Mouse (Mus musculus) heart, postnatal 4 days (tissue): ENCODE data around the gene Amz2. TPM values are rescaled to one million over a fixed set of nuclear protein-coding genes. Genes with fewer than 3 reads are reported as not detected.
A peak's percentile ranks its signal among the peaks of the same experiment; 100 is the strongest.

Source experiments
- DNase-seq: peaks from one replicate; pipeline ENCODE4 v3.0.0; 2021
- total RNA-seq, 2 experiments: library from RNA; stranded (reverse); gene quantifications; 2 replicates each; pipeline ENCODE4 v1.2.3; 2021

Amz2 gene
- total RNA-seq, 2 experiments from 2014 or later = 46.9 to 49.4 TPM

DNA sequence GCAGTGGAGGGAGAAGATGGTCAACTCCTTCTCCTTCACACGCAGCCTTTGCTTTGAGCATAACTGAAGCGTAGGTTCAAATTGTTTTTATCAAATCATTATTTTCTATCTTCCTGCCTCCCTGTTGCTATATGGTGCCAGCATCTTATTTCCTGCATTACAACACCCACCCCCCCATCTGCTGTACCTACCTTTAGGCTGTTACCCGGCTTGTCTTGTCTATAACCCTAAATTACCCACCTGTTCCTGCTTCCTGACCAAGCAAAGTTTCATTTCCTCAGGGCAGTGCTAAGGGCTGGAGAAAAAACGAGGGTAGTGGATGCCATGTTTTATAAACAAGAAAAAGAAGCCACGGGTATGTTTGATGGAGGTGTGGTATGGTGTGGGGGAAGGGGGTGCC is 4.5 kb upstream of the Amz2 start:
- DNase-seq = no peak

DNA sequence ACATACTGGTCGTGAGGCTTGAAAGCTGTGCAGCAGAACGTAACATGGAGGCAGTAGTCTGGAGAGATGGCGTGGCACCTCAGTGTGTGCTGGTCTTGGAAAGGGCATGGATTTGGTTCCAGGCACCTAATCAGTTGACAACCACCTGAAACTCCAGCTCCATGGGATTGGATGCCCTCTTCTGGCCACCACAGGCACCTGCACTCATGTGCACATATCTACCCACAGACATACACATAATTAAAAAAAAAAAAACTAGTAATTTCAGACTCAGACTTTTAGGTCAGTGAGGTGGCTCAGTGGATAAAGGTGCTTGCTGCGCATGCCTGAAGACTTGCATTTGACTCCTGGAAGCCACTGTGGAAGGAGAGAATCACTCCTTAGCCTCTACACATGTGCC is 3.5 kb upstream of the Amz2 start:
- no peak for DNase-seq

DNA sequence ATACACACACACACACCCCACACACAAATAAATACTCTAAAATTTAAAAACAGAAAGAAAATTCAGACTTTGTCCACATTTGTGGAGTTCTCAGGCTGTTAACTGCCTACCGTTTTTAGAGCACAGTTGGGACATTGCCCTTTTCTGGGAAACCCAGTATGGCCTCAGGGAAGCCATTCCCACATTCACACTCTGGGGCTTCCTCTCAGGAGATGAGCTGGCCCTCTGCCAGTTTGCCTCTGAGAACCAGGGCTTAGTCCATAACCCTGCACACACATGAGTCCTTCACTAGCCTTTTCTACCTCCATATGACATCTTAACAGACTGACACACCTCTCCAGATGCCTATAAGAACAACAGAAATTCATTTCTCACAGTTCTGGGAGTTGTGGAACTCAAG is 2.5 kb upstream of the Amz2 start:
- DNase-seq = peak; percentile 28

DNA sequence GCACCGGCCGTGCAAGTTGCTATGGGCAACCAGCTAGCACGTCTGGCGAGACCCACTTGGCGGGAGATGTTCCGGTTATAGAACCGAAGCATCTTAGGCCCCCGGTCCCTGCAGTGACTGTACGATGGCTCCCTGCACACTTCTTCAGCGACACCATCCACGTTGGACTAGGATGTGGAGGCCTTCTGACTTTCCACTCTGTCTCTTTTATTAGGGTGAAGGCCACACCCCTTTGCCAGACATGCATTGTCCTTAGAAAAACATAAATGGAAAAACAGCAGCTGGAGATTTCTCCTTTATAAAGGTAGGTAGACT is 483 bp downstream of the Amz2 start:
- no peak for DNase-seq

DNA sequence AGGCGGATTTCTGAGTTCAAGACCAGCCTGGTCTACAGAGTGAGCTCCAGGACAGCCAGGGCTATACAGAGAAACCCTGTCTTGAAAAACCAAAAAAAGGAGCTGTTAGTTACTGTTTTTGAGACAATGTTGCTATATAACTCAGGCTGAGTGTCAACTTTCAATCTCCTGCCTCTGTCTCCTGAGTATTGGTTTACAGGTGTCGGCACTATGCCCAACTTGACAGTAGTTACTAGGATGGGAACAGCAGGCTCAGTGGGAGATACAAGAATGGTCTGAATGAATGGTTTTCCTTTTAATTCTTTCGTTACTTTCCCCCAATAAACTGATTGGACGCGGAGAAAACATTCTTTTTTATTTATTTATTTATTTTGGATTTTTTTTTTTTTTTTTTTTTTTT is 1.6 kb downstream of the Amz2 start:
- no peak for DNase-seq

DNA sequence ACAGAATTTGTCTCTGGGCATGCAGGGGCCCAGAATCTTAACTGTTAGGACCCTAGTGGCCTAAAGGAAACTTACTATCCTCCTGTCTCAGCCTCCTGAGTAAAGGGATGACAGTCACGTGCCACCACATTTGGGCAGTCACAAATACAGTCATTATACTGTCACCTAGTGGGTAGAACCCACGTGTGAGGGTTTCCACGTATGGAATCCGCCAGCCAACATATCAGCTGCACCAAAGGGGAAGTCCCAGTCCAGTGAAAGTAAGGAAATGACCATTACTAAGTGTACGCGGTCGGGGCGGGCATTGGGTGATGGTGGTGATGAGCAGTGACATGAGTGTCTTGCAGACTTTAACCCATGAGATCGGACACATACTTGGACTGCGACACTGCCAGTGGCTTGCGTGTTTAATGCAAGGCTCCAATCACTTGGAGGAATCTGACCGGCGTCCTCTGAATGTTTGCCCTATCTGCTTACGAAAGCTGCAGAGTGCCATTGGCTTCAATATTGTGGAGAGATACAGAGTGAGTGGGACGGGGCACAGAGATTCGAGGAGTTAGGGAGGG is 8.6 kb downstream of the Amz2 start:
- no peak for DNase-seq

DNA sequence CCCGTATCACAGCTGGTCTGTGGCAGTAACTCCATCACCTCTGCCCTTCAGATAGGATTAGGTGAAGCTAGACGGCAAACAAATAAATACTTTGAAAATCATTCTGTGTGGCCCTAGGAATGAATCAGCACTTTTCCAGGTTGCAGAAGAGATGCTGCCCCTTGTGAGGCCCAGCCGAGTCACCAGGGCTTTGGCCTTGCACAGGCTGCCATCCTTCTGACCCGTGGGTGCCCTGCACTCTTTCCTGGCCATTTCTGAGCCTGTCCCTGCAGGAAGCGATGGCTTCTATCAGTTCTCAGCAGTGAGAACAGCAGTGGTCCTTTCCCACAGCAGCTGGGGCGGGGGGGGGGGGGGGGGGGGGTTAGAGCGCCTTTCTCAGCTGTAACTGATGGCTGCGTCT is 11.1 kb downstream of the Amz2 start:
- DNase-seq = no peak

DNA sequence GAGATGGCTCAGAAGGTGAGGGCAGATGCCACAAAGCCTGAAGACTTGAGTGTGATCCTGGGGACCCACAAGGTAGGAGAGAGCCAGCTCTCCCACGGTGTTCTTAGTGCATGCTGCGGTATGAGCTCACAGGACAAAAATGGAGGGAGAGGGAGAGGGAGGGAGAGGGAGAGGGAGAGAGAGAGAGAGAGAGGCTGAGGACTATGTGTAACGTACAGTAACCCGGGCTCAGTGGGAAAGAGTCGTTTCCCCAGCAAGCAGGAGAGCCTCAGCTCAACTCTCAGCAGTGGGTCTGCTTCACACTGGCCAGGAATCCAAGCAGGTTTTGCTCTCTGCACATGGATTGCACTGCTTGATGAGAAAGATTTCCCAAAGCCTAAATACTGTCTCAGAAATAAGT is 13.5 kb downstream of the Amz2 start:
- no peak for DNase-seq

DNA sequence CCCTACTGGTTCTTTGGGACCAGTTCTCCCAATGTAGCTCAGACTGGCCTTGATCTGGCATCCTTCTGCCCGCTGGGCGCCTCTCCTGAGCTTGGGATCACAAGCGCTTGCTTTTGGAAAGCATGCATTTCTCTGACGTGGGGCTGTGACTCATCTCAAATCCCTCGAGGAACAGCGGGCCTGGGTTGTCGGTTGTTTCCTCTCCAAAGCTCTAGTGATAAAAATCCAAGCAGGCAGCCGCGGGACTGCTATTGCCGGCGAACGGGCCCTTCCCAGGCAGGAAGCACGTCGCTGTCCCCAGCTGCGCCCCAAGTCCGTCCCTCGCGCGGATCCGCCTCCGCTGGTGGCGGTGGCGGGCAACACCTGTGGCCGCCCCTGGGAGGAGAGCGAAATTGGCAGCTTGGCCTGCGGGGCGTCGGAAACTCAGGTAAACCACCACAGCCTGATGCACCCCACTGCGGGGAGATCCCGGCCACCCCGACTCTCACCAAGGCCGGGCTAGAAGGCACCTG is 14.1 kb downstream of the Amz2 start:
- DNase-seq = peak; percentile 86

DNA sequence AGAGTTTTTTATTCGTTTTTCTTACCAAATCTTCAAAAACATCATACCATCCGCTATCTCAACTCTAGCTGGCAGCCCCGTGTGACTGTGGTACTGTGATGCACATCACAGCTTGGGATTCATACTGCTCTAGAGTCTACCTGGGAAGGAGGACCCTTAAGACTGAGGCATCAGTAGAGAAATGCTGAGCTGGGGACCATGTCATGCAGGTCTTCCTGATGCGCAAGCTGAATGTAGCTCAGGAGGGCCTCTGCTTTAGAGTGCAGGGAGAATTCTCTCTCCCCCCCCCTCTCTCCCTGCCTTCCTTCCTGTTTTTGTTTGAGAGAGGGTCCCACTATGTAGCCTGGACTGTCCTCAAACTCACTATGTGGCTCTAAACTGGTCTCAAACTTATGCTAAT is 14.9 kb downstream of the Amz2 start:
- no peak for DNase-seq

DNA sequence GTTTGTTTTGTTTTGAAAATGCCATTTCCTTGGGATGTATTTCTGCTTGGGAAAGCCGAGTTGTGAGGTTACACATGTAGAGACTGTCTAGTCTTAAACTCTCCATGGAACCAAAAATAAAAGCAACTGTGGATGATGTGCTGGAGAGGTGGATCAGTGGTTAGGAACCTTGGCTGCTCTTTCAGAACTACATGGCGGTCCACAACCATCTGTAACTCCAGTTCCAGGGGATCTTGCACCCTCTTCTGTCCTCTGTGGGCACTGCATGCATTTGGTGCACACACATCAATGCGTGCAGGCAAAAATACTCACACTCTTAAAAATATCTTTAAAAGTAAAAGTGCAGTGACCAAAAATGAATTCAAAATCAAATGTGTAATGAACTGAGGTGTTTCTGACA is 15.4 kb downstream of the Amz2 start:
- peak; percentile 58 for DNase-seq

DNA sequence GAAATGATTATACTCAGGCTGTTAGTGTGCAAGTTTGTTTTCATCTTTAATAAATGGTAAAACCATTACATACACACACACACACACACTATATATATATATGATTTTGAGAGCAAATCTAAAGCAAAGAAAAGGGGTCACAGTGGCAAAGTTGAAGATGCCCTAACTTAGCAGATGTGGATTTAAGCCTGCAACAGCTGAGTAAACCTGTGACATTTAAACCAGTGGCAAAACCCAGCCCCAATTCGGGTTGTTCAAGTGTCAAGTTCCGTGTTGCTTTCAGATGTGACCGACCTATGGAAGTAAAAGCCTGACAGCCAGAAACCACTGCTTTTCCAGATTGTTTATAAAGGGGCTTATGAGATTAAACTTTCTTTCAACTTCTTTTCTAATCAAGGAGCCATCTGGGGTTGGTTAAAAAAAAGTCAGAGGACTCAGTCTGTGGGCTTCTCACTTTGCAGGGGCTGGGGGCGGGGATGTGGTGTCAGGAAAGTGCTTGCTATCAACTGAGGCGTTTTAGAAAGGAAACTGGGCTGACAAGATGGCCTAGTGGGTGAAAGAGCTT is 16.5 kb downstream of the Amz2 start:
- no peak for DNase-seq

DNA sequence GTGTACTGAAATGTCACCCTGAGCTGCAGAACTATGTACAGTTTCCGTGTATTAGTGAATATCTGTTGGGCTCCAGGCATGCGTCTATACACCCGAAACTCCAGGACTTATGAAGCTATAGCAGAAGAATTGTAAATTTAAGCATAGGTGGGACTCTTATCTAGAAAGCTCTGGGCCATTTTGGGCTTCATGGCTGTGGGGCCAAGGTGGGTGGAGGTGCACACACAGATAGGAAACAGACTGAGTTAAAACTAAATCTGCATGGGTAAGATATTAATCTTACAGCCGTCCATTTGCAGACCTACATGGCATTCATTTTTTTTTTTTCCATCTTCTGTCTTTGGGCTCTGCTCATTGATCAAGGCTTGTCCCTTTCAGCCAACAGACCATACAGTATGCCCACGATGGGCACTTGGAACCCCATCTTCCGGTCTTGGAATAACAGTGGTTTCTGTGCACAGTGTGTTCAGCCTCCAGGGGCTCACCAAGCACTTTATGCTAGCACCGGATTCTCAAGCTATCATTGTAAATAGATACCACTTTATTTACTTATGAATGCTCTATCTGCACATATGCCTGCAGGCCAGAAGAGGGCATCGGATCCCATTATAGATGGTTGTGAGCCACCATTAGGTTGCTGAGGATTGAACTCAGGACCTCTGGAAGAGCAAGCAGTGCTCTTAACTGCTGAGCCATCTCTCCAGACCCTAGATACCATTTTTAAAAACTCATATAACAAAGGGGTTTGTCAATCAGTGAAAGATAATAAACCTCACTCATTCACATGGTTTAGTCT is 17.9 kb downstream of the Amz2 start:
- no peak for DNase-seq

DNA sequence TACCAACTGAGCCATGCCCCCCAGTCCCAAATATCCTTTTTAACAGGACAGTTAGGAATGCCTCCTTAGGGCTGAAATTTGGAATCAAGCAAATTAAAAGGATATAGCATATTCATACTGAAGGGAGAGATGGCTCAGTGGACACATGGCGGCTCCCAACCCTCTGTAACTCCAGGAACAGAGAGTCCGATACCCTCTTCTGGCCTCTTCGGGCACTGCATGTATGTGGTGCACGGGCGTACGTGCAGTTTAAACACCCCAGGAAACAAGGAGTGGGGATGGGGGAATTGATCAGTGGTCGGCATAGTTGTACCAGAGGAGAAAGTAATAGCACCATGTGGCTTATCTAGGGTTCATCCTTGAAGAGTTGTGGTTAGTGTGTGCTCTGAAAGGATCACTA is 18.9 kb downstream of the Amz2 start:
- DNase-seq = peak; percentile 54

DNA sequence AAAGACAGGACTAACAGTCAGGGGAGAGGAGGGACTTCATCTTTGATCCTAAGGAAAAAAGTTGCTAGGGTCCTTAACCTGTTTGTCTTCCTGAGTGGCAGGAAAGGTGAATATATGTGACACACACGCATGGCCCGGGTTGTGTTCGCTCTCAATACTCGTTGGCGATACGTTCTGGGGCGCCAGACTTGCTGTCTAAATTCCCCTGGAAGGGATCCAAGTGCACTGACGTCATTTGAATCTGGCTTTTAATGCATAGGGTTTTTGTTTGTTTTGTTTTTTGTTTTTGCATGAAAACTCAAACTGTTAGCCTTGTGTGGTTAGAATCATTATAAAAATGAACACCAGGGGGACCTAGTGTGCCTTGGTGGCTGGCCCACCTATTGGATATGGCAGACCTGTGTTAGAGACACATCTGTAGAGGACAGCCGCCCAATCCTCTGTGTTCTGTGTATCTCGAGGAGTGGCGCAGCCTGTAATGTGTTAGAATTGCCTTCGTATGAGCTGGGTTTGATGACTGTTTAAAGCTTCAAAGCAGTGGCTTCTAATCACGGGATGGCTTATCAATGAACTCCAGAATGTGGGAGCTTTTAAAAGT is 19.8 kb downstream of the Amz2 start:
- peak; percentile 43 for DNase-seq

DNA sequence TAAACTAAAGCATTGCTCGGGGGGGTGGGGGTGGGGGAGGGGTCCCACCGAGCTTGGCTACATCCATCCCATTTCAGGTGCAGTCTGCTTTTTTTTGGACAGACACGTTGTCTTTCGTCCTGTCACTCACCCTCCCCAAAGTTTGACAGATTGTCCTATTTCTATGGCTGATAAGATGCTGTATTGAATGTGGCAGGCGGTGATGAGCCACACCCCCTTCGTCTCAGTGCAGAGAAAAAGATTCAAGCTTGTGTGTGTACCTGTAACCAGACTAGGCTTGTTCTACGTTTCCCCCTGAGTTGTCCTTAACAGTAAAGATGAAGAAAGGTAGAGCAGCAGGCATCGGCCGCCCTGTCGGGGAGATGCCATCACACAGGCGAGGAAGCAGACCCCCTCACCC is 25.4 kb downstream of the Amz2 start:
- DNase-seq = no peak

DNA sequence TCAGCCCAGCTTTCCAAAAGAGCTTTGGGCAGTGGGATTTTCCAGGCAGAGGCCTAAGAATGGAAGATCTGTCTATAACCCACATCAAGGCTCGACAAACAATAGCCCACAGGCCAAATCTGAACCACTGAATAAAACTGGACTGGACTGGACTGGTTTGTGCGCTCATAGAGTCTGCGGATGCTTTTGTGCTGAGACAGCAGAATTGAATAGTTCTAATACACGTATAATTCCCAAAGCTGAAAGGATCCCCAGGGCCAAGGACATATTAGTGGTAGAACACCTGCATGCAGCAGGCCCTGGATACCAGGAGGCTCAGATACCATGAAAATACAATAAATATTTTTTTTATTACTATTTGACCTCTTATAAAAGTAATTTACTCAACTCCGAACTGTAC is 30.5 kb downstream of the Amz2 start:
- no peak for DNase-seq

DNA sequence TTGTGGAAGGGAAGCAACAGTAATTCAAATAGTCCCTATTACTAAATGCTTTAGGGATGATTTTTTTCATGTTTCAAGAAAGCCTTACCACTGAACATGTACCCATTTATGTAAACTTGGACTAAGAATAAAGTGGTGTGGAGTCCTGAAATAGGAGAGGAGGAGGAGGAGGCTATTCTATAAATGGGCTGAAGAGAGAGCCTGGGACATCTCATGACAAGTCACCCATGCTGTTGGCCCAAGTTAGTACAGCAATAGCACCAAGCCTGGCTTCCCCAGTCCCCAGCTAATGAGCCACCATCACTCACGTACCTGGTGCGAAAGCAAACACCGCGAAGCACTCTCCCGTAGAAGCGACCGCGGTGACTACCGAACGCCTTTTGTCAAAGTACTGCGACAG is 32.4 kb downstream of the Amz2 start:
- no peak for DNase-seq

DNA sequence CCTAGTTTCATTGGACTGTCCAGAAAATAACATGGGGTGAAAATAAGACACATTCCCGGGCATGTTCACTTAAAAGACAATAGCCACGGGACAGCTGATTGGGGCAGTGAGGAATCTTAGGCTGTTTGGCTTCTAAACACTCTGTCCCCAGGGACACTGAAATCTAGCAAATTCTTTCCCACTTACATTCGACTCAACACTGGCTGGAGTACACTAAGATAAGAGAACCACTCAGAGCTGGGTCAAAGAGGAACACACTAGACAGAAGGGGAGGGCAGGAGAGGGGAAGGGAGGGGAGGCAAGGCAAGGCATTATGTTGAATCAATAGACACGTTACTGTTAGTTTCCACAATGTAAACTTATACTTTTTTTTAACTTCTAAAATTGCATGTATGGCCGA is 34.8 kb downstream of the Amz2 start:
- peak; percentile 48 for DNase-seq

DNA sequence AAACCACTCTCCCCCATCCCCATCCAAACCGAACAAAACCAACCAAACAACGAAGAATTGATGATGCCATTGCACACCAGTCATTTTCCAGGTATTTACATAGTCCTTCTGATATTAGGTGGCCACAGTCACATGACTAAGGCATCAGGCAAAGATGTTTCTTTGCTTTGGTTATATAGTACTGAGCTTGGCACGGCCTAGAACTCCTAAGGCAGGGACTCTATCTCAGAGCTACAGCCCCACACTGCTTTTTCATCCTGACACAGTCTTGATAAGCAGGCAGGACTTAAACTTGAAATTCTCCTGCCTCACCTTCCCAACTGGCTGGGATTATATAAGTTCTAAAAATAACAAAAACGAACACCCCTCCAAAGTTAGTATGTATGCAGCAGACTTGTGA is 39.3 kb downstream of the Amz2 start:
- no peak for DNase-seq

DNA sequence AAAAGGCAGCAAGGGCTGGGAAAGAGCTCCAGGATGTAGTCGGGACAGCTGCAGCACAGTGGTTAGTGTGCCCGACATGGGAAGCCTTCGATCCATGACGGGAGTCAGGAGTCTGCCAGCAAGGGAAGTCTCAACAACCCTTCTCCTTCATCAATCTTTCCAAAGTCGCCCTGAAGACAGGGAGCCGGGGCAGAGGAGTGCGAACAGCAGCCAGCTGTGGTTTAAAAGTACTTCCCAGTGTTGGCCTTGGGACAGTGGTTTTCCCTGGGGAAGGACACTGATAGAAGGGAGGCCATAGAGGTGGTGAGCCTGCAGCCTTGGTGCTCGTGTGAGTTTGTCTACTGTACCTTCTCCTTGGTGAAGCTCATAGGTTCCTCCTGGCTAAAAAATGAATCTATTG is 41.2 kb downstream of the Amz2 start:
- peak; percentile 49 for DNase-seq

DNA sequence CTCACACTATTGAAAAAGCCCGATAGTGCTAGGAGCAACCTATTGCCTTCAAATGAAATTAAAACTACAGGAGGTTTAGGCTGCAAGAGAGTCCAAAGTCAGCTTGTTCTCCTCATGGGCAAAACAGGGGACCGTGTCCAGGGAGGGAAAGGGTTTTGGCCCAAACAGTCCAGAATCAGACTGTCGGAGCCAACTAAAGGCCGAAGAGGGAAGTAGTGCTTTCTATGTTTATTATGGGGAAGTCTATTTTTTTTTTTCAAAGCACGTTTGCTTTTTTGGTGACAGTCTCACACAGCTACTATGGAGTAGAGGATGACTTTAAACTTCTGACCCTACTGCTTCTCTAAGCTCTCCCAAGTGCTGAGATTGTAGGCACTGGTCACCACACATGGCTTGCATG is 42.4 kb downstream of the Amz2 start:
- no peak for DNase-seq

DNA sequence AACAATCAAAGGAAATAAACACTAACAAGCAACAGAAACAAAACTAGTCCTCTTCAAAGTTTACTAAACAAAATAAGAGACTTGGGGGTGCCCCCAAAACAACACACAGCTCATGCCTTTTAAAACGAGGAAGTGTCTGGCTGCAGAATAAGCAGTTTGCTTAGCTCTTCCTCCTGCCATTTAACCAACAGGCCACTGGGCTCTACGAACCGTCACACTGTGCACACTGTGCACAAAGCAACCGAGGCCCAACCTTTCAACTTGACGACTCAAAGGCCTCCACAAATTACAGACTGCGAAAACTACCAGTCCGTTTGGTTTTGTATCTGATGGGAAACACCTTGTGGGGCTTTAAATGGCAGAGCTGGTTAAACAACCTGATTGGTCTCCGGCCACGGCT is 44.4 kb downstream of the Amz2 start:
- DNase-seq = no peak
